Mouse (Mus musculus) liver (tissue): ENCODE measurements around the gene Htra2.
A peak's percentile ranks its signal among the peaks of the same experiment; 100 is the strongest.

ENCODE experiments used
- DNase-seq: peaks from one replicate; pipeline ENCODE4 v3.0.0-alpha.2; 2020; ENCODE audit warnings: mixed read lengths

Htra2 gene

DNA sequence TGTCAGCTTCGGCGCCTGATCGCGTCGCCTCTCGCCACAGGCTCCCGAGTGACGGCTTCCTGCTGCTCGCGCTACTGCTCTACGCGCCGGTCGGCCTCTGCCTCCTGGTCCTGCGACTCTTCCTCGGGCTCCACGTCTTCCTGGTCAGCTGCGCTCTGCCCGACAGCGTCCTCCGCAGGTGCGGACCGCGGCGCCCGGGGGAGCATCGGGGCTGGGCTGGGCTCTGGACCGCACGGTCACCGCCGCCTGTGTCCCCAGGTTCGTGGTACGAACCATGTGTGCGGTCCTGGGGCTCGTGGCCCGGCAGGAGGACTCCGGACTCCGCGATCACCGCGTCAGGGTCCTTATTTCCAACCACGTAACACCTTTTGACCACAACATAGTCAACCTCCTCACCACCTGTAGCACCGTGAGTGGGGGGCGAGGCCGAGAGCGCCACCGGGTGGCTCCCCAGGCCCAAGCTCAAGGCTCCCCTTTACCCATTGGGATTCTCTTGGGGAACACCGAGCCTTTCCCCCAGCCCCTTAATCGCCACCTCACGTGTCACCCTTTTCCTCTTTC lies at the start of gene Htra2:
TSS of gene Htra2 (minus strand) at position 403 of the 561 bp plus-strand sequence.
- peak; percentile 74 for DNase-seq

DNA sequence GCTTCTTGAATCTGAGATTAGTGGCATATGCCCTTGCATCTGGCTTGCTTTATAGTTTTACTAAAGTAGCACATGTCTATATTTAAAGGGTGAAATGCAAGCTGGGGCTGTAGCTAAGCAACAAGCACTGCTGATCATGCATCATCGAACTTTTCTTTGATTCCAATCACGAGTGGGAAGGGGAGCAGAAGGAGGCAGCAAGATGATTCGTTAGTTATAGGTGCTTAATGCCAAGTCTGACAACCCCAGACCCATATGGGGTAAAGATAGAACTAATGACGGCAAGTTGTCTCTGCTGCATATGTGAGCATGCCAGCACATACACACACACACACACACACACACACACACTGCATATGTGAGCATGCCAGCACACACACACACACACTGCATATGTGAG lies 49.1 kb upstream of the Htra2 start:
- DNase-seq, result no peak

- no peak for DNase-seq
These were observed 48.1 kb upstream of the Htra2 start for GRCm38 (mm10) chr6:83103130-83103650.

DNA sequence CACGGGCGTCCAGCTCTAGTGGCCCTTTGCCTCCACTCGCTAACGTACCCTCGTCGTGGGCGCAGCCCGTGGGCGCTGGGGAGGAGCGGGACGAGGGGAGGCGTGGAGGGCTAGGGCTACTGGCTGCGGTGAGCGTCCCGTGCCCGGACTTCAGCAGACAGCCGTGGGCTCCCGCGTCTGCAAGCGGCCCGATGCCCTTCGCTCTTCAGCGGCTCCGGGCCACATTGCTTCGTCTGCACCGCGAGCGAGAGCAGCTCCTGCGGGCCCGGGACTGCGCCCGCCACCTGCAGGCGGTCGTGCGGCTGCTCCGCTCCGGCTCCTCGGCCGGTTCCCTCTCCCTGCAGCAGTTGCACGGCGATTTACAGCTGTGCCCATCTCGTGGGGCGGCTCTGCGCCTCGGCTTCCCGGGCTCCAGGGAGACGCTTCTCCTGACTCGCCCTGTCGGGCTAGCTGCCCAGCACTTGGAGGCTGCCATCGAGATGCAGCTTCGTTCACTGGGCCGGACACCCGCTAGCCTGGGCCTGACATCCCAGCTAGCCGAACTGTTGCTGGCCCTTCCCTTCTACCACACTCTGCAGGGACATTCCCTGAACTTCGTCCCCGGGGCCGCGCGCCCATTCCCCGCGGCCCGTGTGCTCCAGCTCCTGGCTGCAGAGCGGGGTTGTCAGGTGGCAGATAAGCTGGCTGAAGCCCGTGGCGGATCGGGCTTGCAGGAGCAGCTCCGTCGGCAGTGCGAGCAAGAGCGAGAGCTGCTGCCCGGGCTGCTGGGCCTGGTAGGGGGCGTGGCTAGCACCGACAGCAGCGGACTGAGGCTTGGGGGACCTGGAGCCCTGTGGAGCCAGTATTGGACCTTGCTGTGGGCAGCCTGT lies 46.8 kb upstream of the Htra2 start:
- DNase-seq, result peak; percentile 87

DNA sequence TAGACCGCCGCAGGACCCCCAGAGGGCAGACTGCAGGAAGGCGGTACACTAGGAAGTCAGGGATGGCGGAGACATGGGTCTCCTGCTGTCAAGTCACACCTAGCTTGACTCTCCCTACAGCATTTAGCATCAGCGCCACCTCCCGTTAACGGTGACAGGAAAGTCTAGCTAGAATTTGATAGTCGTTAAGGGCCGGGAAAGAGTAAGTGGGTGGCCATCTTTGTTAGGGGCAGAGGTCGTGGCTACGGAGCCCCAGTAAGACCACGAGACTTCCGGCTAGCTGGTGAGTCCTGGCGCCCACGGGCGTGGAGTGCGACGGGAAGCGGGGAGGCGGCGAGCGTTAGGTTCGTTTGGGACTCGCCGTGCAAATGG lies 46.2 kb upstream of the Htra2 start, which contains the start of the genes Ccdc142 and Gm42688:
TSS of gene Ccdc142 (plus strand) at position 286 of the 372 bp plus-strand sequence.
TSS of gene Gm42688 (plus strand) at position 302 of the 372 bp plus-strand sequence.
- DNase-seq, result peak; percentile 89

DNA sequence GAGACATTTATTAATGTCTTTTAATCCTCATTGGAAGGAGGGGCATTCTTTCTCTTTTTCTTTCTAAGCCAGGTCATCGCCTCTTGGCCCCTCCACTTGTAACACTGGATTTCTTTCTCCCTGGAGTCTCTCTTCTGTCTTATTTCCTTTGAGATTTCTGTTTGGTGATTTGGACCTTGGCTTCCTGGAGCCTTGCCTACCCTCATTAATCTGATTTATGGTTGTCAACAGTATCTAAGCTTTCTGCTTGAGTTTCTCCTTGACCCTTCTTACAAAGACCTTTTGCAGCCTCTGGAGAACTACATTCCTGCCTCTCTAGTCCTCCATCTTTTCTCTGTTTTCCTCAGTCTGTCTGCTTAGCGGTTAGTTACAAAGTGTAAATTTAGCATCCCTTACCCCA lies 43.3 kb upstream of the Htra2 start:
- DNase-seq, result no peak

- DNase-seq, result no peak
These were observed 40.9 kb upstream of the Htra2 start for GRCm38 (mm10) chr6:83095968-83096367.

GRCm38 (mm10) chr6:83092416-83093127 lies 37.5 kb upstream of the Htra2 start:
- no peak for DNase-seq

DNA sequence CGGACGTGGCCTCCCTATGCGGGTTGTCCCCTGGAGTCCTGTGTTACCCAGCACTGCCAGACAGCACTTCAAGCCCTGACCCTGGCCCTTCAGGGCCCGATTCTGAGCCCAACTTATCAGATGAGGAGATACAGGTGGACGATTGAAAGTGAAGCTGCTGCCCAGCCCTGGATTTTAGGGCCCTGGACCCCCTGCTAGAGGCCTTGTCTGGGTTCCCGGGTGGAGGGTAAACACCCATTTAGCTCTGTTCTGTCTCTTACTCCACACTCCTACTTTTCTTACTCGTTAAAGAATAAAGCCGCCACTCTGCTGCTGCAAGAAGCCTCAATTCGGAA lies 32.8 kb upstream of the Htra2 start:
- DNase-seq, result no peak

GRCm38 (mm10) chr6:83087205-83087925 lies 32.3 kb upstream of the Htra2 start:
- DNase-seq, result no peak

DNA sequence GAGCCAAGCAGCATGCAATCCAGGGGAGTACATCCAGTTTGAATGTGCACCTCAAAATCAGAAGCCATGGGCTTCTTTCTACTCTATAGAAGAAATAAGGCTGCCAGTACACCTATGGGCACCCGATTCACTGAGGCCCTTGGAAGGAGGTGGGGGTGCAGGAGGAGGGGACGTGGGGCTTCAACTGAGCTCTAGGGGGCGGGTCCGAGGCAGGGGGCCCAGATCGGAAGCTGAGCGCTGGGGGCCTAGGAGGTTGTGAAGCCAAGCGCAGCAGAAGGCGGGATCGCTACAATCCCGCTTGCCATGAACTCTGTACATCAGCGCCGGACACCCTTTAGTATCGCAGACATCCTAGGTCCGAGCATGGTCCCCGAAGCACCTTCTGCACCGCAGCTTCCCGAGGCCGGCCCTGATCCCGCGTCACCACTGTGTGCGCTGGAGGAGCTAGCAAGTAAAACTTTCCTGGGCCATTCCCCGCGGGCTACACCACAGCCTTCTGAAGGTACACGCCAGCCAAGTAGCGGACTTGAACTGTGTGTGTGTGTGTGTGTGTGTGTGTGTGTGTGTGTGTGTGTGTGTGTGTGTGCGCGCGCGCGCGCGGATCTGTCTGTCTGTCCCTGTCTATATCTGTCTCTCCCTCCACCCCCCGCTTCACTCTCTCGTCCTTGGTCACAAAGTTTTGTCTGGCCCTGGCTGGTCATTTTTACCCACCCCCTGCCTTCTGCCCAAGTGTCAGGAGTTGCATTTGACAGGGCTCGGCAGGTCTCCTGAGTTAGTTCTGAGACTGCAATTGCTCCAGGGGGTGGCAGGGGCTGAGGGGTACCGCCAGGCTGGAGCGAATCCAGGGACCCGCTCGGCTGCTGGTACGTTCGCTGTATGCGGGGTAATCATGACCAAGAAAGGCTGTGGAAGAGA lies 31.3 kb upstream of the Htra2 start, which contains the start of gene Lbx2:
TSS of gene Lbx2 (plus strand) at position 247 of the 915 bp plus-strand sequence.
- DNase-seq, result no peak

DNA sequence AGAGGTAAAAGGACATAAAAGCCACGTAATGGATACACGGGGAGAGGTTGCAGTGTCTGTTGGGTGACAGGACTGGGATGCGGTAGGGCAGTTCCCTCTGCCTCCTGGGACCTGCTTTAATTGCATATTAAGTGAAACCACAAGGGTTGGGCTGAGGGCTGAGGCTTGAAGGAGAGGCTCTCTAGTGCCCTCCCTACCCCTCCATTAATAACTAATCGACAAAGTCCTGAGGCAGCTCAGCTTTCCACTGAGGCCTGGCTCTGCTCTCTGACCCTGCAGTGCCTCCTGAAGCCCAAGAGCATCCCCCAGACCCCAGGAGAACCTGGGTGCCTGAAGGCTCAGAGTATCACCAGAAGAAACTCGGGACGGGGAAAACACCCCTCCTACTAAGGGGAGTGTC lies 29.4 kb upstream of the Htra2 start:
- no peak for DNase-seq

GRCm38 (mm10) chr6:83083497-83083896 lies 28.4 kb upstream of the Htra2 start:
- DNase-seq, result no peak

DNA sequence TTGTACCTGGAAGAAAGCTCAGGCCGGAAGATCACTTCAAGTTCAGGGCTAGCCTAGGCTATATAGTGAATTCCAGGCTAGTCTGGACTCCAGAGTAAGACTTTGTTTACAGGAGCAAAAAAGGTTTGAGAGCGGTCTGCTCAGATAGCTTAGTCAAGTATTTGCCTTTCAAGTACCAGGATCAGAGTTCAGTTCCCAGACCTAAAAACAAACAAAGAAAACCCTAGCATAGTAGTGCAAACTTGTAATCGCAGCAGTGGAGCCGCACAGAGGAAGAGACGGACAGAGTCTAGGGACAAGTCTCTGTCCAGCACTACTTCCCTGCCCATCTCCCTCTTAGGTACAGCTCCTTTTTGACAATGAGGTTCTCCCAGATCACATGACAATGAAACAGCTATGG lies 25.1 kb upstream of the Htra2 start:
- no peak for DNase-seq

GRCm38 (mm10) chr6:83078324-83078858 lies 23.3 kb upstream of the Htra2 start:
- DNase-seq, result peak; percentile 99

DNA sequence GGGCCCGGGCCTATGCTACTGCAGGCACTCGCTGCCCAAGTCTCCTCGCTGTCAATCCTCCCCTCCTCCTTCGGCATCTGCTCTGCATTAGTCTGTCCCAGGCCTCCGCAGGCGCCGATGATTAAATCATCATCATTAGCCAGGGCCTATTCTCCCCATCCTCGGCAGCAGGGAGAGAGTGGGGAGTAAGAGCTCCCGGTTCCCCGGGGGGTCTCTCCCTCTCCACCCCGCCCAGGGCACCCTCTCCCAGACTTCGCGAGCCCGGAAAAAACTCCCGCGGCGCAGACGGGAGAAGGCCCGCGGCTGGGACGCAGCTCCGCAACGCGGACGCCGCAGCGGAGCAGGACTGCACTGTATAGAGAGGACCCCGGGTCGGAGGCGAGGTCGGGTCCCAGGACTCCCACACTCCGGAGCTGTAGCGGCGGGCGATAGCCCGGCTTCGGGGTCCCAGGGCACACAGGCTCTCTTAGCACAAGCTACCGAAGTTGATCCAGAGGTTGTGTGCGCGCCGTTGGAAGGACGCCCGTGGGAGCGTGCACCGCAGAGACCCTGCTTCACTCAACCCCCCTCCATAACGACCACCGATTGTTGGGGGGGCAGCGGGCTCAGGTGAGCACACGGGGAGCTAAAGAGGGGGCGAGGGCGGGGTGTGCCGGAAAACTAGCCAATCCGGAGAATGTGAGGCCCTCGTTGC lies 22.7 kb upstream of the Htra2 start, which contains the start of gene Pcgf1:
TSS of gene Pcgf1 (plus strand) at position 240 of the 694 bp plus-strand sequence.
- peak; percentile 32 for DNase-seq

DNA sequence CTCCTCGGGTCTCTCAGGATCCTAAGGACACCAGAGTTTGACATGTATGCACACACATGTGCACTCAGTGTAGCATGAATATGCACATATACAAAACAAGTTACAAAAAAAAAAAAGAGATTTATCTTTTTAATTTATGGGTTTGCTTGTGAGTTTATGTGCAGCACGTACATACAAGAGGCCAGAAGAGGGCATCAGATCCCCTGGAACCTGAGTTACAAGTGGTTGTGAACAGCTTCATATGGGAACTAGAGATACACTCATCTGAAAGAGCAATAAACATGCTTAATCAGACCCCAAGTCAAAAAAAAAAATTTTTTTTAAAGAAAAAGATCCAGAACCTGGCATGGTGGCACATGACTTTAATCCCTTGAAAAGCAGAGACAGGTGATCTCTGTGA lies 19.9 kb upstream of the Htra2 start:
- no peak for DNase-seq

GRCm38 (mm10) chr6:83071220-83071619 lies 16.1 kb upstream of the Htra2 start:
- DNase-seq, result no peak

- no peak for DNase-seq
These were observed 15.5 kb upstream of the Htra2 start for GRCm38 (mm10) chr6:83070311-83071219.

GRCm38 (mm10) chr6:83070247-83070310 lies 15.0 kb upstream of the Htra2 start, which contains the start of gene Tlx2:
Tlx2 (minus strand) TSS chr6:83070293.
- DNase-seq, result no peak
